Comparison of ENCODE assay signal across 8 mouse cellular contexts in the genomic region with DNA sequence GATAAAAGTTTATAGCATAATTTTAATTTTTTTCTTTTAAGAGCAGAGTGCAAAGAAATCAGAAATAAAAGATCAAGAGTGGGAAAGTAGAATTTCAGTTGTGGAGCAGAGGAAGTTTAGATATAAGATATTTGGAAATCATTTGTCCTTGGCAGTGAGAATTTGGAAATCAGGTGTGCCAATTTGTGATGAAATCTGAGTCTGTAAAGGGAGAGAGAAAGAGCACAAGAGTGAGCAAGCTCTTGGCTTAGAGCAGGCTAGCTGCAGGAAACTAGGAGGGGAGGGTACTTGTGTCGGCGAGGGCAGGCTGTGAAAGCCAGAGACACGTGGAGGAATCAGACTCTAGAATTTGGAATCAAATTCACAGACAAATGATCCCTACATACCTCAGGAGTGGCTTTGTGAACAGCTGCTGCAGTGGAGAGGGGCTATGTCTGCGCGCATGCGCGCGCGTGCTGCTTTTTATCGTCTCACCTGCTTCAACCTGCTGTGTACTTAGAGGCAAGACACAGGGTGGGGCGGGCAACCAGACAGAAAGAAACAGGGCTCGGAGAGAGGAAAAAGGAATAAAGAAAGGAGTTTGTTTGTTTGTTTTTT. TPM values are rescaled to one million over a fixed set of nuclear protein-coding genes. Genes with fewer than 3 reads are reported as not detected.
DNase-seq lines count a peak whose midpoint lies in the region; ATAC-seq lines count a peak whose summit lies in the region.

No protein-coding gene starts in this region.

- ATAC-seq in hindbrain, embryonic 11.5 days (ENCODE audit: low FRiP score), result no peak
- no peak for ATAC-seq in limb, embryonic 13.5 days (ENCODE audit: low FRiP score, low read depth)

- H3K27me3 ChIP-seq in hindbrain, embryonic 11.5 days (ENCODE audit: control insufficient read depth, insufficient read depth, low read length), result no peaks in the 10 kb centered on the region
- no peaks in the 10 kb centered on the region for H3K27me3 ChIP-seq in limb, embryonic 13.5 days

- DNase-seq in embryo, embryonic 11 days, result peak; percentile 23
- DNase-seq in embryo, embryonic 9.5 days (ENCODE audit: extremely low spot score), result no peak
- DNase-seq in cerebellum, adult 18-20 months, result peak; percentile 75 to 78
- peak; percentile 15 for DNase-seq in hindbrain, embryonic 11.5 days (ENCODE audit: low spot score)
- DNase-seq in gastrocnemius, postnatal 4 days (ENCODE audit: low spot score in 2 of 2), result no peak
- no peak for DNase-seq in adrenal gland, postnatal 4 days (ENCODE audit: low spot score in 2 of 2)
- no peak for DNase-seq in urinary bladder, postnatal 14 days (ENCODE audit: low spot score)

- H3K4me3 ChIP-seq in hindbrain, embryonic 11.5 days (ENCODE audit: low read depth, low read length), result no peak overlapping the region
- no peak overlapping the region for H3K4me3 ChIP-seq in limb, embryonic 13.5 days

- H3K4me2 ChIP-seq in hindbrain, embryonic 11.5 days (replicated peaks; ENCODE audit: low read depth, low read length), result 0 out of 2 replicates have a peak overlapping the region, but pooled peaks have one; percentile 7
- H3K4me2 ChIP-seq in limb, embryonic 13.5 days (replicated peaks), result peak overlapping the region; percentile 45

- peaks cover 7% of the 10 kb centered on the region; the same call in 1 of the 2 replicates for H3K4me1 ChIP-seq in hindbrain, embryonic 11.5 days (replicated peaks; ENCODE audit: control insufficient read depth, insufficient read depth, low read length)
- peaks cover 18% of the 10 kb centered on the region for H3K4me1 ChIP-seq in limb, embryonic 13.5 days

- no peak overlapping the region for H3K27ac ChIP-seq in hindbrain, embryonic 11.5 days (ENCODE audit: low read depth, low read length)
- no peak overlapping the region for H3K27ac ChIP-seq in limb, embryonic 13.5 days

- H3K9me3 ChIP-seq in hindbrain, embryonic 11.5 days (ENCODE audit: control insufficient read depth, low read length), result no peaks in the 10 kb centered on the region
- no peaks in the 10 kb centered on the region for H3K9me3 ChIP-seq in limb, embryonic 13.5 days

- no peaks in the 10 kb centered on the region for H3K36me3 ChIP-seq in hindbrain, embryonic 11.5 days (ENCODE audit: control insufficient read depth, insufficient read depth, low read length)
- H3K36me3 ChIP-seq in limb, embryonic 13.5 days, result no peaks in the 10 kb centered on the region

- H3K9ac ChIP-seq in hindbrain, embryonic 11.5 days (ENCODE audit: low read depth, low read length), result no peak overlapping the region
- 0 out of 2 replicates have a peak overlapping the region, but pooled peaks have one; percentile 4 for H3K9ac ChIP-seq in limb, embryonic 13.5 days

- 49% methylated on average over 12 of the region's 12 CpGs for WGBS in hindbrain, embryonic 11.5 days
- WGBS in limb, embryonic 13.5 days, result 42% methylated on average over 12 of the region's 12 CpGs

RNA-seq across cellular contexts. Expression of a gene that starts 8.3 kb away (rescaled TPM):
- 111 and 132 TPM in 2 replicates for polyA plus RNA-seq in hindbrain, embryonic 11.5 days (2014; fragmentation: Nextera tagmentation; extraction: Ambion mirVana)
- 319 TPM in 2 replicates for polyA plus RNA-seq in limb, embryonic 13.5 days (2015; fragmentation: Nextera tagmentation; extraction: Ambion mirVana)
- total RNA-seq in gastrocnemius, postnatal 4 days (2021), result 100 to 1,000 TPM; 303 to 330 TPM
- total RNA-seq in adrenal gland, postnatal 4 days (2021), result 10 to 100 TPM; 65.8 to 68.6 TPM

RNA-seq across cellular contexts. Expression of a gene that starts 17.3 kb away (rescaled TPM):
- 51.5 and 54.7 TPM in 2 replicates for polyA plus RNA-seq in hindbrain, embryonic 11.5 days (2014; fragmentation: Nextera tagmentation; extraction: Ambion mirVana)
- polyA plus RNA-seq in limb, embryonic 13.5 days (2015; fragmentation: Nextera tagmentation; extraction: Ambion mirVana), result 87.3 and 87.8 TPM in 2 replicates
- 10 to 100 TPM; 20.2 TPM for total RNA-seq in gastrocnemius, postnatal 4 days (2021)
- 10 to 100 TPM; 25.9 to 28.1 TPM for total RNA-seq in adrenal gland, postnatal 4 days (2021)

RNA-seq across cellular contexts. Expression of a gene that starts 23.0 kb away (rescaled TPM):
- polyA plus RNA-seq in hindbrain, embryonic 11.5 days (2014; fragmentation: Nextera tagmentation; extraction: Ambion mirVana), result 0.56 and 0.74 TPM in 2 replicates
- polyA plus RNA-seq in limb, embryonic 13.5 days (2015; fragmentation: Nextera tagmentation; extraction: Ambion mirVana), result 0.60 and 0.61 TPM in 2 replicates
- total RNA-seq in gastrocnemius, postnatal 4 days (2021), result 1 to 10 TPM; 1.5 to 1.6 TPM
- total RNA-seq in adrenal gland, postnatal 4 days (2021), result 1 to 10 TPM; 2.9 to 4.1 TPM

RNA-seq across cellular contexts. Expression of a gene that starts 28.1 kb away (rescaled TPM):
- 34.3 and 42.1 TPM in 2 replicates for polyA plus RNA-seq in hindbrain, embryonic 11.5 days (2014; fragmentation: Nextera tagmentation; extraction: Ambion mirVana)
- polyA plus RNA-seq in limb, embryonic 13.5 days (2015; fragmentation: Nextera tagmentation; extraction: Ambion mirVana), result 31.9 and 32.6 TPM in 2 replicates
- 10 to 100 TPM in 1 of 2 experiments, 1 to 10 TPM in 1; 8.1 to 11.4 TPM for total RNA-seq in gastrocnemius, postnatal 4 days (2021)
- total RNA-seq in adrenal gland, postnatal 4 days (2021), result 10 to 100 TPM; 21.3 to 25.4 TPM

Comparison
In these comparisons a context has a peak if more than half of its experiments do, and no peak if none do; other contexts are left out.
1. DNase-seq: peak in embryo, embryonic 11 days (single experiment), cerebellum, adult 18-20 months (2 of 2) and hindbrain, embryonic 11.5 days (single experiment); none in embryo, embryonic 9.5 days (single experiment), gastrocnemius, postnatal 4 days (0 of 2), adrenal gland, postnatal 4 days (0 of 2) and urinary bladder, postnatal 14 days (single experiment).
2. RNA of a gene that starts 8.3 kb away (total RNA-seq): 303 to 330 TPM in gastrocnemius, postnatal 4 days; 65.8 to 68.6 TPM in adrenal gland, postnatal 4 days; every median in the first group is over 4 times any median in the second.